Comparison of ENCODE assay signal across 14 mouse cellular contexts in genomic region chr4:133018263-133018798, GRCm38 (mm10). TPM values are rescaled to one million over a fixed set of nuclear protein-coding genes. Genes with fewer than 3 reads are reported as not detected.
DNase-seq lines count a peak whose midpoint lies in the region; ATAC-seq lines count a peak whose summit lies in the region.
"Had no signal": no experiment of that assay in that cellular context is flagged by ENCODE, and none has a peak within 500 bp of the region (broad histone marks: within the 10 kb centered on the region; RNA-seq: fewer than 3 reads in every experiment).

No protein-coding gene starts in this region.

- no peaks in the 10 kb centered on the region for H3K27me3 ChIP-seq in forebrain, embryonic 13.5 days
- no peaks in the 10 kb centered on the region for H3K27me3 ChIP-seq in forebrain, embryonic 14.5 days (replicated peaks; ENCODE audit: control insufficient read depth, insufficient read depth, low read length)
- no peaks in the 10 kb centered on the region for H3K27me3 ChIP-seq in hindbrain, embryonic 13.5 days
- H3K27me3 ChIP-seq in hindbrain, embryonic 16.5 days (replicated peaks; ENCODE audit: control insufficient read depth, insufficient read depth, low read length), result no peaks in the 10 kb centered on the region
- H3K27me3 ChIP-seq in midbrain, embryonic 13.5 days, result no peaks in the 10 kb centered on the region
- no peaks in the 10 kb centered on the region for H3K27me3 ChIP-seq in midbrain, embryonic 10.5 days (ENCODE audit: low read depth, poor library complexity, severe bottlenecking)
- H3K27me3 ChIP-seq in stomach, embryonic 16.5 days (ENCODE audit: control insufficient read depth, insufficient read depth, low read length), result no peaks in the 10 kb centered on the region

- H3K36me3 ChIP-seq in forebrain, embryonic 13.5 days (ENCODE audit: poor library complexity, severe bottlenecking), result no peaks in the 10 kb centered on the region
- H3K36me3 ChIP-seq in forebrain, embryonic 14.5 days (ENCODE audit: control insufficient read depth, insufficient read depth, low read length), result 0 out of 2 replicates have a peak, but pooled peaks cover 3% of the 10 kb centered on the region
- H3K36me3 ChIP-seq in hindbrain, embryonic 13.5 days, result peaks cover 3% of the 10 kb centered on the region; the same call in 1 of the 2 replicates
- no peaks in the 10 kb centered on the region for H3K36me3 ChIP-seq in hindbrain, embryonic 16.5 days (ENCODE audit: control insufficient read depth, insufficient read depth, low read length)
- no peaks in the 10 kb centered on the region for H3K36me3 ChIP-seq in midbrain, embryonic 13.5 days
- peaks cover 6% of the 10 kb centered on the region; the same call in 1 of the 2 replicates for H3K36me3 ChIP-seq in midbrain, embryonic 10.5 days
- no peaks in the 10 kb centered on the region for H3K36me3 ChIP-seq in stomach, embryonic 16.5 days (ENCODE audit: control insufficient read depth, insufficient read depth, low read length)

- H3K27ac ChIP-seq in forebrain, embryonic 13.5 days, result no peak overlapping the region
- no peak overlapping the region for H3K27ac ChIP-seq in forebrain, embryonic 14.5 days (ENCODE audit: low read depth, low read length)
- no peak overlapping the region for H3K27ac ChIP-seq in hindbrain, embryonic 13.5 days
- no peak overlapping the region for H3K27ac ChIP-seq in hindbrain, embryonic 16.5 days (ENCODE audit: low read depth, low read length)
- no peak overlapping the region for H3K27ac ChIP-seq in midbrain, embryonic 13.5 days
- no peak overlapping the region for H3K27ac ChIP-seq in midbrain, embryonic 10.5 days (replicated peaks)
- H3K27ac ChIP-seq in stomach, embryonic 16.5 days (ENCODE audit: low read length), result no peak overlapping the region; the same call in 1 of the 2 replicates
- H3K27ac ChIP-seq: hindbrain, embryonic 14.5 days had no signal

- WGBS in forebrain, embryonic 13.5 days, result 70% methylated on average over 3 of the region's 3 CpGs
- whole genome bisulfite sequencing in forebrain, embryonic 14.5 days, result 71% methylated on average over 3 of the region's 3 CpGs
- 68% methylated on average over 3 of the region's 3 CpGs for WGBS in hindbrain, embryonic 13.5 days
- 71% methylated on average over 3 of the region's 3 CpGs for WGBS in hindbrain, embryonic 16.5 days
- WGBS in midbrain, embryonic 13.5 days, result 72% methylated on average over 3 of the region's 3 CpGs
- 80% methylated on average over 3 of the region's 3 CpGs for WGBS in midbrain, embryonic 10.5 days
- 68% methylated on average over 3 of the region's 3 CpGs for WGBS in stomach, embryonic 16.5 days

- no peak overlapping the region for H3K4me3 ChIP-seq in forebrain, embryonic 13.5 days
- H3K4me3 ChIP-seq in forebrain, embryonic 14.5 days (ENCODE audit: low read depth, low read length), result no peak overlapping the region
- H3K4me3 ChIP-seq in hindbrain, embryonic 13.5 days, result no peak overlapping the region
- no peak overlapping the region for H3K4me3 ChIP-seq in hindbrain, embryonic 16.5 days (ENCODE audit: low read length)
- no peak overlapping the region for H3K4me3 ChIP-seq in midbrain, embryonic 13.5 days (replicated peaks)
- no peak overlapping the region for H3K4me3 ChIP-seq in midbrain, embryonic 10.5 days
- H3K4me3 ChIP-seq in stomach, embryonic 16.5 days (replicated peaks; ENCODE audit: low read length), result no peak overlapping the region

- DNase-seq in forebrain, embryonic 14.5 days (ENCODE audit: low spot score), result no peak
- DNase-seq in midbrain, embryonic 10.5 days (ENCODE audit: low spot score), result no peak
- DNase-seq in cerebellum, postnatal 36 days, result no peak
- DNase-seq: kidney, adult 11 months; lung, embryonic 14.5 days; retina, postnatal 1 day; thymus, adult 2 months had no signal

- H3K9ac ChIP-seq in forebrain, embryonic 13.5 days, result 0 out of 2 replicates have a peak overlapping the region, but pooled peaks have one; percentile 16
- H3K9ac ChIP-seq in forebrain, embryonic 14.5 days (ENCODE audit: low read length), result no peak overlapping the region
- peak overlapping the region; percentile 40; the same call in 1 of the 2 replicates for H3K9ac ChIP-seq in hindbrain, embryonic 13.5 days
- no peak overlapping the region for H3K9ac ChIP-seq in hindbrain, embryonic 16.5 days (ENCODE audit: low read depth, low read length)
- H3K9ac ChIP-seq in midbrain, embryonic 13.5 days (replicated peaks), result peak overlapping the region; percentile 42; the same call in 1 of the 2 replicates
- peak overlapping the region; percentile 7; the same call in 1 of the 2 replicates for H3K9ac ChIP-seq in stomach, embryonic 16.5 days (ENCODE audit: low read length)
- H3K9ac ChIP-seq: hindbrain, embryonic 14.5 days; lung, embryonic 14.5 days had no signal

- H3K4me1 ChIP-seq in forebrain, embryonic 13.5 days, result peaks cover 95% of the 10 kb centered on the region
- peaks cover 73% of the 10 kb centered on the region for H3K4me1 ChIP-seq in forebrain, embryonic 14.5 days (ENCODE audit: control insufficient read depth, insufficient read depth, low read length)
- peaks cover 99% of the 10 kb centered on the region for H3K4me1 ChIP-seq in hindbrain, embryonic 13.5 days (replicated peaks)
- peaks cover 92% of the 10 kb centered on the region for H3K4me1 ChIP-seq in hindbrain, embryonic 16.5 days (ENCODE audit: control insufficient read depth, insufficient read depth, low read depth, low read length)
- H3K4me1 ChIP-seq in midbrain, embryonic 13.5 days (replicated peaks), result peaks cover 97% of the 10 kb centered on the region
- peaks cover 97% of the 10 kb centered on the region for H3K4me1 ChIP-seq in midbrain, embryonic 10.5 days
- H3K4me1 ChIP-seq in stomach, embryonic 16.5 days (ENCODE audit: control insufficient read depth, insufficient read depth, low read length), result peaks cover 82% of the 10 kb centered on the region

- ATAC-seq in forebrain, embryonic 13.5 days, result no peak
- ATAC-seq in forebrain, embryonic 14.5 days, result no peak
- ATAC-seq in hindbrain, embryonic 13.5 days (ENCODE audit: low FRiP score), result no peak
- no peak for ATAC-seq in hindbrain, embryonic 16.5 days
- no peak for ATAC-seq in midbrain, embryonic 13.5 days
- ATAC-seq in stomach, embryonic 16.5 days (ENCODE audit: insufficient read depth, low FRiP score), result no peak

- no peak overlapping the region for H3K4me2 ChIP-seq in forebrain, embryonic 13.5 days
- H3K4me2 ChIP-seq in forebrain, embryonic 14.5 days (ENCODE audit: low read length), result no peak overlapping the region
- no peak overlapping the region for H3K4me2 ChIP-seq in hindbrain, embryonic 13.5 days
- no peak overlapping the region for H3K4me2 ChIP-seq in hindbrain, embryonic 16.5 days (ENCODE audit: low read length)
- no peak overlapping the region for H3K4me2 ChIP-seq in midbrain, embryonic 13.5 days (replicated peaks)
- no peak overlapping the region for H3K4me2 ChIP-seq in stomach, embryonic 16.5 days (ENCODE audit: low read depth, low read length)
- H3K4me2 ChIP-seq: hindbrain, embryonic 14.5 days; liver, embryonic 11.5 days; lung, embryonic 14.5 days had no signal

- H3K9me3 ChIP-seq in forebrain, embryonic 13.5 days (replicated peaks), result no peaks in the 10 kb centered on the region
- no peaks in the 10 kb centered on the region for H3K9me3 ChIP-seq in forebrain, embryonic 14.5 days (replicated peaks; ENCODE audit: control insufficient read depth, low read length)
- no peaks in the 10 kb centered on the region for H3K9me3 ChIP-seq in hindbrain, embryonic 13.5 days
- H3K9me3 ChIP-seq in hindbrain, embryonic 16.5 days (ENCODE audit: control insufficient read depth, low read length), result no peaks in the 10 kb centered on the region
- H3K9me3 ChIP-seq in midbrain, embryonic 13.5 days, result no peaks in the 10 kb centered on the region
- H3K9me3 ChIP-seq in midbrain, embryonic 10.5 days (replicated peaks), result no peaks in the 10 kb centered on the region
- no peaks in the 10 kb centered on the region for H3K9me3 ChIP-seq in stomach, embryonic 16.5 days (replicated peaks; ENCODE audit: control insufficient read depth, low read length)

RNA-seq across cellular contexts. Expression of gene Ahdc1, which starts 7.3 kb away (rescaled TPM):
- polyA plus RNA-seq in forebrain, embryonic 13.5 days (2015; fragmentation: Nextera tagmentation; extraction: Ambion mirVana), result 7.3 and 8.1 TPM in 2 replicates
- polyA plus RNA-seq in forebrain, embryonic 14.5 days (2014; fragmentation: Nextera tagmentation; extraction: Ambion mirVana), result 8.6 and 12.2 TPM in 2 replicates
- polyA plus RNA-seq in hindbrain, embryonic 13.5 days (2015; fragmentation: Nextera tagmentation; extraction: Ambion mirVana), result 11.0 and 12.5 TPM in 2 replicates
- 10.4 and 11.6 TPM in 2 replicates for polyA plus RNA-seq in hindbrain, embryonic 16.5 days (2015; fragmentation: Nextera tagmentation; extraction: Ambion mirVana)
- polyA plus RNA-seq in midbrain, embryonic 13.5 days (2015; fragmentation: Nextera tagmentation; extraction: Ambion mirVana), result 10.4 and 12.6 TPM in 2 replicates
- polyA plus RNA-seq in midbrain, embryonic 10.5 days (2016; fragmentation: Nextera tagmentation; extraction: Ambion mirVana), result 5.7 and 5.8 TPM in 2 replicates
- polyA plus RNA-seq in stomach, embryonic 16.5 days (2015; fragmentation: Nextera tagmentation; extraction: Ambion mirVana), result 4.9 and 7.1 TPM in 2 replicates

RNA-seq across cellular contexts. Expression of gene Fgr, which starts 44.4 kb away (rescaled TPM):
- polyA plus RNA-seq in forebrain, embryonic 13.5 days (2015; fragmentation: Nextera tagmentation; extraction: Ambion mirVana), result not detected in 2 replicates
- polyA plus RNA-seq in forebrain, embryonic 14.5 days (2014; fragmentation: Nextera tagmentation; extraction: Ambion mirVana), result 0.23 TPM in 1 of 2 replicates, not detected in the other
- polyA plus RNA-seq in hindbrain, embryonic 13.5 days (2015; fragmentation: Nextera tagmentation; extraction: Ambion mirVana), result 0.13 TPM in 1 of 2 replicates, not detected in the other
- 0.16 and 0.23 TPM in 2 replicates for polyA plus RNA-seq in hindbrain, embryonic 16.5 days (2015; fragmentation: Nextera tagmentation; extraction: Ambion mirVana)
- 0.12 TPM in 1 of 2 replicates, not detected in the other for polyA plus RNA-seq in midbrain, embryonic 13.5 days (2015; fragmentation: Nextera tagmentation; extraction: Ambion mirVana)
- 0.05 and 0.10 TPM in 2 replicates for polyA plus RNA-seq in midbrain, embryonic 10.5 days (2016; fragmentation: Nextera tagmentation; extraction: Ambion mirVana)
- 1.2 and 1.8 TPM in 2 replicates for polyA plus RNA-seq in stomach, embryonic 16.5 days (2015; fragmentation: Nextera tagmentation; extraction: Ambion mirVana)

Comparison
In these comparisons a context has a peak if more than half of its experiments do, and no peak if none do; other contexts are left out.
1. H3K9ac ChIP-seq: peak in forebrain, embryonic 13.5 days (single experiment), hindbrain, embryonic 13.5 days (single experiment), midbrain, embryonic 13.5 days (single experiment) and stomach, embryonic 16.5 days (single experiment); none in forebrain, embryonic 14.5 days (single experiment) and hindbrain, embryonic 16.5 days (single experiment).